Mouse (Mus musculus): Measurements from ENCODE around the gene Cd300ld3.

- no peak for TF ChIP-seq POLR2A (IDR thresholded peaks at IDR 0.05; ENCODE audit: borderline replicate concordance, low read depth, low read length)
- TF ChIP-seq CTCF (IDR thresholded peaks at IDR 0.05; ENCODE audit: low read depth, low read length), result no peak
Observed at GRCm38 (mm10) chr11:115071631-115072294, 23.6 kb upstream of the Cd300ld3 start.
